Comparison of ENCODE assay signal across 26 mouse cellular contexts in the genomic region with DNA sequence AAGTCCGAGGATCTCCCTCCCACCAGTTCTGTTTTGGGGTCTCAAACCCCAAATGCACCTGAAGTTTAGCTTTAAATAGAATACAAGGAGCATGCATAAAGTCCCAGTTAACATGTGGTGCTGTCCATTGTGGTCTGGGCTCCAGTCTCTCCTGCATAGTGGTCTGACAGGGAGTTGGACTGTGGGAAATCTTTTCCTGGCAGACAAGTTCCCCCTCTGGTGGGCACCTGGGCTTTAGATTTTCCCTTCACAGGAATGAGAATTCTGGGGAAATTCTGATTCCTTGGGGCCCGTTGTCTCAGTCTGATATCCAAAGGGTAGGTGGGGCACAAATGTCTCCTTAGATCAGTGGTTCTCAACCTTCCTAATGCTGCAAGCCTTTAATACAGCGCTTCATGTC.
DNase-seq lines count a peak whose midpoint lies in the region; ATAC-seq and TF ChIP-seq lines count a peak whose summit lies in the region.
"Had no signal": no experiment of that assay in that cellular context is flagged by ENCODE, and none has a peak within 500 bp of the region (broad histone marks: within the 10 kb centered on the region; RNA-seq: fewer than 3 reads in every experiment).

No protein-coding gene starts in this region.

- ATAC-seq in kidney, embryonic 16.5 days (ENCODE audit: low FRiP score, low TSS enrichment) = no peak
- ATAC-seq in lung, embryonic 14.5 days (ENCODE audit: insufficient read depth) = no peak
- ATAC-seq: forebrain, embryonic 13.5 days; liver, postnatal 0 days; midbrain, embryonic 16.5 days had no signal

- WGBS in kidney, adult 2 months = 70% methylated on average over 3 of the region's 3 CpGs
- WGBS in kidney, embryonic 16.5 days = 51% methylated on average over 3 of the region's 3 CpGs
- WGBS in lung, embryonic 14.5 days = 66% methylated on average over 3 of the region's 3 CpGs
- WGBS in embryonic facial prominence, embryonic 10.5 days = 82% methylated on average over 3 of the region's 3 CpGs

- no peak overlapping the region for H3K4me3 ChIP-seq in kidney, adult 2 months (ENCODE audit: insufficient read depth, low read depth, low read length)
- H3K4me3 ChIP-seq in kidney, embryonic 16.5 days (ENCODE audit: low read length) = no peak overlapping the region
- H3K4me3 ChIP-seq in lung, embryonic 14.5 days (ENCODE audit: low read depth, low read length) = no peak overlapping the region
- H3K4me3 ChIP-seq in embryonic facial prominence, embryonic 10.5 days = no peak overlapping the region
- H3K4me3 ChIP-seq: embryonic facial prominence, embryonic 13.5 days; erythroblast, embryonic 14.5 days; forebrain, embryonic 13.5 days; hindbrain, embryonic 10.5 days; limb, embryonic 12.5 days; megakaryocyte, embryonic 14.5 days had no signal

- no peaks in the 10 kb centered on the region for H3K4me1 ChIP-seq in kidney, adult 2 months (ENCODE audit: control insufficient read depth, insufficient read depth, low read length)
- no peaks in the 10 kb centered on the region for H3K4me1 ChIP-seq in kidney, embryonic 16.5 days (ENCODE audit: insufficient read depth, low read length)
- no peaks in the 10 kb centered on the region for H3K4me1 ChIP-seq in lung, embryonic 14.5 days (ENCODE audit: insufficient read depth)
- H3K4me1 ChIP-seq in embryonic facial prominence, embryonic 10.5 days = peaks cover 29% of the 10 kb centered on the region
- H3K4me1 ChIP-seq: embryonic facial prominence, embryonic 13.5 days; forebrain, embryonic 13.5 days; megakaryocyte, embryonic 14.5 days had no signal

- no peak overlapping the region for H3K9ac ChIP-seq in kidney, embryonic 16.5 days (replicated peaks; ENCODE audit: low read length)
- no peak overlapping the region for H3K9ac ChIP-seq in lung, embryonic 14.5 days
- H3K9ac ChIP-seq: embryonic facial prominence, embryonic 13.5 days; forebrain, embryonic 13.5 days; limb, embryonic 12.5 days; liver, postnatal 0 days had no signal

- no peak for TF ChIP-seq POLR2A in kidney, adult 2 months (IDR thresholded peaks at IDR 0.05; ENCODE audit: low read depth, low read length)

- no peaks in the 10 kb centered on the region for H3K36me3 ChIP-seq in kidney, adult 2 months (ENCODE audit: control insufficient read depth, insufficient read depth, low read length)
- no peaks in the 10 kb centered on the region for H3K36me3 ChIP-seq in kidney, embryonic 16.5 days (ENCODE audit: insufficient read depth, low read length)
- H3K36me3 ChIP-seq in lung, embryonic 14.5 days (ENCODE audit: insufficient read depth) = no peaks in the 10 kb centered on the region
- no peaks in the 10 kb centered on the region for H3K36me3 ChIP-seq in embryonic facial prominence, embryonic 10.5 days (replicated peaks)
- H3K36me3 ChIP-seq: embryonic facial prominence, embryonic 13.5 days; hindbrain, embryonic 10.5 days; limb, embryonic 12.5 days had no signal

- H3K9me3 ChIP-seq in kidney, embryonic 16.5 days (ENCODE audit: low read length) = no peaks in the 10 kb centered on the region
- H3K9me3 ChIP-seq in lung, embryonic 14.5 days (ENCODE audit: low read depth, low read length) = no peaks in the 10 kb centered on the region
- no peaks in the 10 kb centered on the region for H3K9me3 ChIP-seq in embryonic facial prominence, embryonic 10.5 days
- H3K9me3 ChIP-seq: embryonic facial prominence, embryonic 13.5 days; forebrain, embryonic 13.5 days; hindbrain, embryonic 10.5 days; limb, embryonic 12.5 days had no signal

- peak; percentile 26 for DNase-seq in embryo, embryonic 10.5 days (ENCODE audit: low spot score)
- no peak for DNase-seq in embryo, embryonic 10 days (ENCODE audit: low spot score)
- no peak for DNase-seq in kidney, adult 2 months
- DNase-seq in lung, embryonic 14.5 days = peak; percentile 28
- DNase-seq in lung, postnatal 14 days = no peak
- DNase-seq in embryonic facial prominence, embryonic 10.5 days (ENCODE audit: low spot score) = peak; percentile 24
- no peak for DNase-seq in thymus, postnatal 14 days
- DNase-seq: adrenal gland, postnatal 14 days; cerebellum, adult 8-10 months; gastrocnemius, postnatal 10 days; heart, postnatal 10 days; kidney, adult 18-20 months; liver, postnatal 0 days; lung, postnatal 36 days; right cerebral cortex, adult 18-20 months; thymus, adult 2 months had no signal

- H3K4me2 ChIP-seq in kidney, embryonic 16.5 days (replicated peaks; ENCODE audit: low read depth, low read length) = no peak overlapping the region
- H3K4me2 ChIP-seq in lung, embryonic 14.5 days = no peak overlapping the region
- H3K4me2 ChIP-seq: embryonic facial prominence, embryonic 13.5 days; forebrain, embryonic 13.5 days; heart, embryonic 11.5 days; limb, embryonic 12.5 days; liver, embryonic 11.5 days had no signal

- no peak overlapping the region for H3K27ac ChIP-seq in kidney, adult 2 months (ENCODE audit: insufficient read depth, low read depth, low read length)
- H3K27ac ChIP-seq in kidney, embryonic 16.5 days (ENCODE audit: low read length) = no peak overlapping the region
- H3K27ac ChIP-seq in lung, embryonic 14.5 days (ENCODE audit: low read depth) = no peak overlapping the region
- H3K27ac ChIP-seq in embryonic facial prominence, embryonic 10.5 days (replicated peaks) = no peak overlapping the region
- H3K27ac ChIP-seq: embryonic facial prominence, embryonic 13.5 days; forebrain, embryonic 13.5 days; hindbrain, embryonic 10.5 days; limb, embryonic 12.5 days had no signal

- no peaks in the 10 kb centered on the region for H3K27me3 ChIP-seq in kidney, adult 2 months (replicated peaks; ENCODE audit: control insufficient read depth, insufficient read depth, low read length)
- H3K27me3 ChIP-seq in kidney, embryonic 16.5 days (ENCODE audit: insufficient read depth, low read length) = no peaks in the 10 kb centered on the region
- no peaks in the 10 kb centered on the region for H3K27me3 ChIP-seq in lung, embryonic 14.5 days (ENCODE audit: insufficient read depth, low read length)
- no peaks in the 10 kb centered on the region for H3K27me3 ChIP-seq in embryonic facial prominence, embryonic 10.5 days (replicated peaks; ENCODE audit: low read depth, poor library complexity, severe bottlenecking)
- H3K27me3 ChIP-seq: forebrain, embryonic 13.5 days; limb, embryonic 12.5 days; megakaryocyte, embryonic 14.5 days had no signal

- 0 out of 2 replicates have a peak, but pooled peaks have one; percentile 3 for TF ChIP-seq CTCF in kidney, adult 2 months (conservative IDR thresholded peaks at IDR 0.05; ENCODE audit: insufficient read depth, insufficient read length, low read depth, low read length)
- peak; percentile 35 for TF ChIP-seq CTCF in lung, embryonic 14.5 days (IDR thresholded peaks at IDR 0.05; ENCODE audit: low read depth)

Comparison
In these comparisons a context has a peak if more than half of its experiments do, and no peak if none do; other contexts are left out.
1. DNase-seq: peak in embryo, embryonic 10.5 days (single experiment), lung, embryonic 14.5 days (single experiment) and embryonic facial prominence, embryonic 10.5 days (single experiment); none in embryo, embryonic 10 days (single experiment), kidney, adult 2 months (single experiment), lung, postnatal 14 days (single experiment) and thymus, postnatal 14 days (single experiment).